Mouse (Mus musculus) G1E (cell line): Measurements from ENCODE around the gene Gm11985.

ENCODE experiments used
- CTCF ChIP-seq: IDR thresholded peaks from 2 replicates; pipeline ENCODE4 v1.5.1; 2012; ENCODE audit warnings: low read depth, low read length, inconsistent platforms, mixed read lengths
- GATA1 ChIP-seq: IDR thresholded peaks from 2 replicates; pipeline ENCODE4 v1.6.1; 2012; ENCODE audit warnings: borderline replicate concordance, low read length, inconsistent platforms, mixed read lengths
- POLR2AphosphoS5 ChIP-seq: IDR thresholded peaks from 2 replicates; pipeline ENCODE4 v1.6.1; 2012; ENCODE audit warnings: low read depth, low read length, inconsistent platforms; ENCODE audit not compliant: insufficient replicate concordance

GRCm38 (mm10) chr11:7160146-7160545, 28.2 kb downstream of the Gm11985 start:
- TF ChIP-seq CTCF (no peak), GATA1 (no peak), POLR2AphosphoS5 (no peak)
